Mouse (Mus musculus): ENCODE data around the gene Tpk1. TPM values are rescaled to one million over a fixed set of nuclear protein-coding genes. Genes with fewer than 3 reads are reported as not detected.

The Tpk1 gene
- polyA plus RNA-seq, 1 experiment: 3.4 TPM

- H3K4me3 ChIP-seq (ENCODE audit: low read depth, low read length): no peak overlapping the region
- H3K27ac ChIP-seq (ENCODE audit: insufficient read depth, low read depth, low read length): no peak overlapping the region
- no peaks in the 10 kb centered on the region for H3K4me1 ChIP-seq (ENCODE audit: control insufficient read depth, insufficient read depth, insufficient read length, low read length)
- 78% methylated on average over 1 of the region's 1 CpGs for WGBS
- H3K36me3 ChIP-seq (ENCODE audit: control insufficient read depth, insufficient read depth, low read length): no peaks in the 10 kb centered on the region
- no peak for TF ChIP-seq CTCF (IDR thresholded peaks at IDR 0.05; ENCODE audit: extremely low read depth, insufficient read length, insufficient replicate concordance, low read depth, low read length)
- TF ChIP-seq POLR2A (IDR thresholded peaks at IDR 0.05; ENCODE audit: low read depth, low read length): no peak
- H3K27me3 ChIP-seq (ENCODE audit: control insufficient read depth, insufficient read depth, low read length): no peaks in the 10 kb centered on the region
Observed at GRCm38 (mm10) chr6:43471556-43471955, 194.5 kb downstream of the Tpk1 start.

- no peaks in the 10 kb centered on the region for H3K27me3 ChIP-seq (ENCODE audit: control insufficient read depth, insufficient read depth, low read length)
- H3K36me3 ChIP-seq (ENCODE audit: control insufficient read depth, insufficient read depth, low read length): no peaks in the 10 kb centered on the region
- H3K4me1 ChIP-seq (ENCODE audit: control insufficient read depth, insufficient read depth, insufficient read length, low read length): no peaks in the 10 kb centered on the region
- no peak overlapping the region for H3K27ac ChIP-seq (ENCODE audit: insufficient read depth, low read depth, low read length)
- no peak overlapping the region for H3K4me3 ChIP-seq (ENCODE audit: low read depth, low read length)
- TF ChIP-seq CTCF (IDR thresholded peaks at IDR 0.05; ENCODE audit: extremely low read depth, insufficient read length, insufficient replicate concordance, low read depth, low read length) (no peak), POLR2A (IDR thresholded peaks at IDR 0.05; ENCODE audit: low read depth, low read length) (no peak)
- WGBS: 79% methylated on average over 10 of the region's 10 CpGs
Observed at GRCm38 (mm10) chr6:43468821-43469594, 197.1 kb downstream of the Tpk1 start.

GRCm38 (mm10) chr6:43462849-43463369 is 203.2 kb downstream of the Tpk1 start:
- Histone ChIP-seq H3K27ac (ENCODE audit: insufficient read depth, low read depth, low read length) (no peak overlapping the region), H3K4me3 (ENCODE audit: low read depth, low read length) (no peak overlapping the region), H3K4me1 (ENCODE audit: control insufficient read depth, insufficient read depth, insufficient read length, low read length) (no peaks in the 10 kb centered on the region), H3K27me3 (ENCODE audit: control insufficient read depth, insufficient read depth, low read length) (no peaks in the 10 kb centered on the region), H3K36me3 (ENCODE audit: control insufficient read depth, insufficient read depth, low read length) (no peaks in the 10 kb centered on the region)
- TF ChIP-seq POLR2A (IDR thresholded peaks at IDR 0.05; ENCODE audit: low read depth, low read length) (no peak), CTCF (IDR thresholded peaks at IDR 0.05; ENCODE audit: extremely low read depth, insufficient read length, insufficient replicate concordance, low read depth, low read length) (no peak)
- 74% methylated on average over 2 of the region's 2 CpGs for WGBS

- TF ChIP-seq POLR2A (IDR thresholded peaks at IDR 0.05; ENCODE audit: low read depth, low read length): no peak
- no peak for TF ChIP-seq CTCF (IDR thresholded peaks at IDR 0.05; ENCODE audit: extremely low read depth, insufficient read length, insufficient replicate concordance, low read depth, low read length)
- Histone ChIP-seq H3K4me3 (ENCODE audit: low read depth, low read length) (no peak overlapping the region), H3K4me1 (ENCODE audit: control insufficient read depth, insufficient read depth, insufficient read length, low read length) (no peaks in the 10 kb centered on the region), H3K36me3 (ENCODE audit: control insufficient read depth, insufficient read depth, low read length) (no peaks in the 10 kb centered on the region), H3K27ac (ENCODE audit: insufficient read depth, low read depth, low read length) (no peak overlapping the region), H3K27me3 (ENCODE audit: control insufficient read depth, insufficient read depth, low read length) (no peaks in the 10 kb centered on the region)
- 85% methylated on average over 2 of the region's 2 CpGs for WGBS
Observed at GRCm38 (mm10) chr6:43462189-43462848, 203.8 kb downstream of the Tpk1 start.

- Histone ChIP-seq H3K4me1 (ENCODE audit: control insufficient read depth, insufficient read depth, insufficient read length, low read length) (no peaks in the 10 kb centered on the region), H3K27ac (ENCODE audit: insufficient read depth, low read depth, low read length) (no peak overlapping the region), H3K4me3 (ENCODE audit: low read depth, low read length) (no peak overlapping the region), H3K27me3 (ENCODE audit: control insufficient read depth, insufficient read depth, low read length) (no peaks in the 10 kb centered on the region), H3K36me3 (ENCODE audit: control insufficient read depth, insufficient read depth, low read length) (no peaks in the 10 kb centered on the region)
- TF ChIP-seq CTCF (IDR thresholded peaks at IDR 0.05; ENCODE audit: extremely low read depth, insufficient read length, insufficient replicate concordance, low read depth, low read length) (no peak), POLR2A (IDR thresholded peaks at IDR 0.05; ENCODE audit: low read depth, low read length) (no peak)
- WGBS: 80% methylated on average over 2 of the region's 2 CpGs
Observed at GRCm38 (mm10) chr6:43459082-43459481, 207.0 kb downstream of the Tpk1 start.

GRCm38 (mm10) chr6:43457989-43458388 is 208.1 kb downstream of the Tpk1 start:
- WGBS: 95% methylated on average over 2 of the region's 2 CpGs
- no peaks in the 10 kb centered on the region for H3K4me1 ChIP-seq (ENCODE audit: control insufficient read depth, insufficient read depth, insufficient read length, low read length)
- H3K27ac ChIP-seq (ENCODE audit: insufficient read depth, low read depth, low read length): no peak overlapping the region
- no peaks in the 10 kb centered on the region for H3K36me3 ChIP-seq (ENCODE audit: control insufficient read depth, insufficient read depth, low read length)
- H3K27me3 ChIP-seq (ENCODE audit: control insufficient read depth, insufficient read depth, low read length): no peaks in the 10 kb centered on the region
- TF ChIP-seq CTCF (IDR thresholded peaks at IDR 0.05; ENCODE audit: extremely low read depth, insufficient read length, insufficient replicate concordance, low read depth, low read length) (no peak), POLR2A (IDR thresholded peaks at IDR 0.05; ENCODE audit: low read depth, low read length) (no peak)
- H3K4me3 ChIP-seq (ENCODE audit: low read depth, low read length): no peak overlapping the region

- no peak for TF ChIP-seq CTCF (IDR thresholded peaks at IDR 0.05; ENCODE audit: extremely low read depth, insufficient read length, insufficient replicate concordance, low read depth, low read length)
- no peak for TF ChIP-seq POLR2A (IDR thresholded peaks at IDR 0.05; ENCODE audit: low read depth, low read length)
- Histone ChIP-seq H3K27me3 (ENCODE audit: control insufficient read depth, insufficient read depth, low read length) (no peaks in the 10 kb centered on the region), H3K4me1 (ENCODE audit: control insufficient read depth, insufficient read depth, insufficient read length, low read length) (no peaks in the 10 kb centered on the region), H3K36me3 (ENCODE audit: control insufficient read depth, insufficient read depth, low read length) (no peaks in the 10 kb centered on the region), H3K4me3 (ENCODE audit: low read depth, low read length) (no peak overlapping the region), H3K27ac (ENCODE audit: insufficient read depth, low read depth, low read length) (no peak overlapping the region)
- WGBS: 72% methylated on average over 2 of the region's 2 CpGs
Observed at GRCm38 (mm10) chr6:43449498-43449897, 216.6 kb downstream of the Tpk1 start.
